Mouse (Mus musculus): Measurements from ENCODE around the gene Tmem60.

DNA sequence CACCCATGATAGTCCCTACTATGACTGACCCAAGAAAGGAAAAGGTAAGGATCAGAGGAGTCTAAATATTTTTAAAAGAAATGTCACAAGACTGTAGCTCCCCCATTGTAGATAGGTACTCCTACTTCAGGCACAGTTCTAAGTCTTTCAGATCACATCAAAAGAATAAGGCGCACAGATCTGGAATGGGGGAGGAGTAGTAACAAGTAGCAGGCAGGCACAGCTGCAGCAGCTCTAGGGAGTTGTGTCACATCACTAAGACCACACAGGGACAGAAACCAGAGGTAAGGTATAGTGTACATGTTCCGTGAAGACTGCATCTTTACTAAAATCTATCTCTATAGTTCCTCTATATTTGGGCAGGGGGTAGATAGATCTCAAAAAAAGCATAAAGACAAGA is 29.8 kb downstream of the Tmem60 start:
- TF ChIP-seq POLR2A (IDR thresholded peaks at IDR 0.05; ENCODE audit: insufficient read depth, low read depth, low read length) = no peak
- TF ChIP-seq CTCF (IDR thresholded peaks at IDR 0.05; ENCODE audit: insufficient read depth, low read depth, low read length) = no peak

Data from olfactory bulb, adult 2 months (tissue).